ENCODE assay signal across 26 mouse cellular contexts in genomic region chr9:123512482-123512881, GRCm38 (mm10). TPM values are rescaled to one million over a fixed set of nuclear protein-coding genes. Genes with fewer than 3 reads are reported as not detected.
DNase-seq lines count a peak whose midpoint lies in the region; ATAC-seq and TF ChIP-seq lines count a peak whose summit lies in the region.
"Had no signal": no experiment of that assay in that cellular context is flagged by ENCODE, and none has a peak within 500 bp of the region (broad histone marks: within the 10 kb centered on the region; RNA-seq: fewer than 3 reads in every experiment).

No protein-coding gene starts in this region.

- H3K9me3 ChIP-seq in lung, postnatal 0 days (ENCODE audit: low read length) = no peaks in the 10 kb centered on the region
- H3K9me3 ChIP-seq in midbrain, embryonic 15.5 days = no peaks in the 10 kb centered on the region
- H3K9me3 ChIP-seq: embryonic facial prominence, embryonic 12.5 days; embryonic facial prominence, embryonic 15.5 days; G1E; hindbrain, embryonic 12.5 days; hindbrain, embryonic 15.5 days had no signal

- H3K27ac ChIP-seq in gastrocnemius, adult 2 months = peak overlapping the region; percentile 69; the same call in 1 of the 2 replicates
- 0 out of 2 replicates have a peak overlapping the region, but pooled peaks have one; percentile 59 for H3K27ac ChIP-seq in lung, postnatal 0 days (ENCODE audit: low read length)
- no peak overlapping the region for H3K27ac ChIP-seq in midbrain, embryonic 15.5 days
- H3K27ac ChIP-seq: embryonic facial prominence, embryonic 12.5 days; embryonic facial prominence, embryonic 15.5 days; hindbrain, embryonic 12.5 days; hindbrain, embryonic 15.5 days had no signal

- ATAC-seq in lung, postnatal 0 days = peak; percentile 68
- no peak for ATAC-seq in midbrain, embryonic 15.5 days (replicated peaks)
- ATAC-seq: forebrain, embryonic 14.5 days; forebrain, postnatal 0 days; Patski had no signal

- TF ChIP-seq EP300 in lung, postnatal 0 days (IDR thresholded peaks at IDR 0.05) = no peak

- 59% methylated on average over 2 of the region's 2 CpGs for WGBS in lung, postnatal 0 days
- 94% methylated on average over 2 of the region's 2 CpGs for WGBS in midbrain, embryonic 15.5 days

- H3K36me3 ChIP-seq in lung, postnatal 0 days (ENCODE audit: insufficient read depth, low read length) = peaks cover 28% of the 10 kb centered on the region
- H3K36me3 ChIP-seq in midbrain, embryonic 15.5 days (replicated peaks) = no peaks in the 10 kb centered on the region
- H3K36me3 ChIP-seq: hindbrain, embryonic 15.5 days had no signal

- no peak overlapping the region for H3K4me3 ChIP-seq in gastrocnemius, adult 2 months
- no peak overlapping the region for H3K4me3 ChIP-seq in lung, postnatal 0 days (ENCODE audit: low read depth, low read length)
- no peak overlapping the region for H3K4me3 ChIP-seq in midbrain, embryonic 15.5 days
- H3K4me3 ChIP-seq: embryonic facial prominence, embryonic 12.5 days; embryonic facial prominence, embryonic 15.5 days; heart, adult 2 months; hindbrain, embryonic 12.5 days; hindbrain, embryonic 15.5 days had no signal

- intact Hi-C loops in gastrocnemius, adult 2 months (cut with DNase I) = no loop called here

- DNase-seq in gastrocnemius, adult 2 months = no peak
- DNase-seq in gastrocnemius, adult 18-20 months (ENCODE audit: low spot score) = no peak
- peak; percentile 46 for DNase-seq in layer of hippocampus, adult 9-11 months
- no peak for DNase-seq in layer of hippocampus, postnatal 25 days (ENCODE audit: extremely low spot score in 1 of 2, low spot score in 1 of 2)
- DNase-seq in lung, postnatal 0 days (ENCODE audit: low spot score) = peak; percentile 79
- no peak for DNase-seq in lung, postnatal 25 days (ENCODE audit: low spot score)
- DNase-seq: adrenal gland, postnatal 10 days; adrenal gland, postnatal 36 days; B cell, adult 2 months; cerebellum, adult 11 months; cerebellum, adult 2 months; cerebellum, adult 9-11 months; cerebellum, postnatal 25 days; forebrain, postnatal 0 days; gastrocnemius, postnatal 25 days; heart, adult 2 months had no signal

- H3K9ac ChIP-seq in lung, postnatal 0 days (replicated peaks; ENCODE audit: low read depth) = no peak overlapping the region
- H3K9ac ChIP-seq in midbrain, embryonic 15.5 days = no peak overlapping the region
- H3K9ac ChIP-seq: embryonic facial prominence, embryonic 12.5 days; embryonic facial prominence, embryonic 15.5 days; forebrain, postnatal 0 days; hindbrain, embryonic 12.5 days; hindbrain, embryonic 15.5 days had no signal

- no peaks in the 10 kb centered on the region for H3K27me3 ChIP-seq in lung, postnatal 0 days (replicated peaks; ENCODE audit: insufficient read depth, low read length)
- H3K27me3 ChIP-seq in midbrain, embryonic 15.5 days (replicated peaks) = no peaks in the 10 kb centered on the region
- H3K27me3 ChIP-seq: CH12.LX; embryonic facial prominence, embryonic 12.5 days; embryonic facial prominence, embryonic 15.5 days; hindbrain, embryonic 12.5 days; hindbrain, embryonic 15.5 days; Patski had no signal

- H3K4me2 ChIP-seq in lung, postnatal 0 days (replicated peaks; ENCODE audit: low read depth, low read length) = no peak overlapping the region
- no peak overlapping the region for H3K4me2 ChIP-seq in midbrain, embryonic 15.5 days
- H3K4me2 ChIP-seq: embryonic facial prominence, embryonic 12.5 days; embryonic facial prominence, embryonic 15.5 days; heart, embryonic 11.5 days; hindbrain, embryonic 12.5 days; hindbrain, embryonic 15.5 days had no signal

- no peak for TF ChIP-seq CTCF in gastrocnemius, adult 2 months (IDR thresholded peaks at IDR 0.05)
- TF ChIP-seq CTCF in lung, postnatal 0 days (IDR thresholded peaks at IDR 0.05) = no peak

- H3K4me1 ChIP-seq in lung, postnatal 0 days (ENCODE audit: insufficient read depth, low read depth, low read length) = no peaks in the 10 kb centered on the region
- H3K4me1 ChIP-seq in midbrain, embryonic 15.5 days = peaks cover 8% of the 10 kb centered on the region
- H3K4me1 ChIP-seq: embryonic facial prominence, embryonic 12.5 days had no signal

RNA-seq across cellular contexts. Expression of gene Sacm1l, which starts 17.1 kb away (rescaled TPM):
- 10 to 100 TPM; 19.8 to 22.9 TPM for total RNA-seq in gastrocnemius, adult 2 months (2021)
- 10 to 100 TPM; 18.2 to 22.7 TPM for total RNA-seq in gastrocnemius, adult 18-20 months (2021)
- total RNA-seq in layer of hippocampus, postnatal 25 days (2021) = 10 to 100 TPM; 51.0 to 58.1 TPM
- 38.6 and 41.2 TPM in 2 replicates for polyA plus RNA-seq in lung, postnatal 0 days (2015; fragmentation: Nextera tagmentation; extraction: Ambion mirVana)
- polyA plus RNA-seq in midbrain, embryonic 15.5 days (2015; fragmentation: Nextera tagmentation; extraction: Ambion mirVana) = 49.0 and 50.9 TPM in 2 replicates

RNA-seq across cellular contexts. Expression of gene Limd1, which starts 34.0 kb away (rescaled TPM):
- 10 to 100 TPM; 31.5 to 41.1 TPM for total RNA-seq in gastrocnemius, adult 2 months (2021)
- total RNA-seq in gastrocnemius, adult 18-20 months (2021) = 10 to 100 TPM; 31.3 to 37.1 TPM
- 1 to 10 TPM; 6.4 to 6.5 TPM for total RNA-seq in layer of hippocampus, postnatal 25 days (2021)
- polyA plus RNA-seq in lung, postnatal 0 days (2015; fragmentation: Nextera tagmentation; extraction: Ambion mirVana) = 56.3 and 61.9 TPM in 2 replicates
- 11.4 and 13.9 TPM in 2 replicates for polyA plus RNA-seq in midbrain, embryonic 15.5 days (2015; fragmentation: Nextera tagmentation; extraction: Ambion mirVana)

Comparison
In these comparisons a context has a peak if more than half of its experiments do, and no peak if none do; other contexts are left out.
1. DNase-seq: peak in layer of hippocampus, adult 9-11 months (single experiment) and lung, postnatal 0 days (single experiment); none in gastrocnemius, adult 2 months (single experiment), gastrocnemius, adult 18-20 months (single experiment), layer of hippocampus, postnatal 25 days (0 of 2) and lung, postnatal 25 days (single experiment).
2. RNA of gene Limd1, which starts 34.0 kb away (total RNA-seq): 31.5 to 41.1 TPM in gastrocnemius, adult 2 months and 31.3 to 37.1 TPM in gastrocnemius, adult 18-20 months; 6.4 to 6.5 TPM in layer of hippocampus, postnatal 25 days; every median in the first group is over 4 times any median in the second.